Mouse (Mus musculus): ENCODE measurements around the gene Enoph1. TPM values are rescaled to one million over a fixed set of nuclear protein-coding genes. Genes with fewer than 3 reads are reported as not detected.

Enoph1 gene
- 57.6 and 58.3 TPM in 2 replicates for polyA plus RNA-seq (2015; fragmentation: Nextera tagmentation; extraction: Ambion mirVana)

DNA sequence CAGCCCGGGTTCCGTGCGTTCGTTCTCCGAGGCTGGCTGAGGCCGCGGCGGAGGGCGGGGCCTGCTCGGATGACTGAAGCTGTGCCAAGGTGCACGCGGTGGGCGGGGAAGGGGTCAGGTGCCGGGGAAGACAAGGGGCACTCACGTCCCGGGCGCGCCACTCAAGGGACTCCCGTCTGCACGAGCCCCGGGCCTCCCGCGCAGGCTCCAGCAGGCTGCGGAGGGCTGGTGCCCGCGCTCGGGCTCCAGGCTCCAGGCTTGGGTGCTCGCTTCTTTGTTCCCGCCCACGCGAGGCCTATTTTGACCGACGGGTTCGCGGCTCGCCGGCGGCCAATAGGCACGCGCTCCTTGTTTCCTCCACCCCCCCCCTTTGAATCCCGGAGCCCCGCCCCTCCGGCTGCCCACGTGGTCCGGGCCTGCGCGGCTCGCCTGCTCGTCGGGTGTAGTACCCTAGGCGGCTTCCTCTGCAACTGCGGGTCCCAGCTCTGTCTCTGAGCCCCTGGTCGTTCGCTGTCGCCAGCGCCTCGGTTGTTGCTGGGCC, at the start of gene Enoph1, which contains the start of gene Hnrnpdl:
Gene Enoph1 (plus strand): TSS at position 384 of the 541 bp plus-strand sequence.
Gene Hnrnpdl (minus strand): TSS at position 63 of the 541 bp plus-strand sequence.
- Histone ChIP-seq H3K27me3 (no peaks in the 10 kb centered on the region), H3K4me3 (peak within 1 kb of the TSS; percentile 87), H3K4me2 (replicated peaks) (peak within 1 kb of the TSS; percentile 74), H3K9ac (replicated peaks) (peak within 1 kb of the TSS; percentile 98), H3K9me3 (no peaks in the 10 kb centered on the region), H3K27ac (replicated peaks) (peak within 1 kb of the TSS; percentile 99), H3K36me3 (peaks cover 7% of the 10 kb centered on the region), H3K4me1 (peaks cover 61% of the 10 kb centered on the region)
- ATAC-seq (replicated peaks) = peak; percentile 89
- WGBS = under 1% methylated on average over 55 of the region's 57 CpGs

DNA sequence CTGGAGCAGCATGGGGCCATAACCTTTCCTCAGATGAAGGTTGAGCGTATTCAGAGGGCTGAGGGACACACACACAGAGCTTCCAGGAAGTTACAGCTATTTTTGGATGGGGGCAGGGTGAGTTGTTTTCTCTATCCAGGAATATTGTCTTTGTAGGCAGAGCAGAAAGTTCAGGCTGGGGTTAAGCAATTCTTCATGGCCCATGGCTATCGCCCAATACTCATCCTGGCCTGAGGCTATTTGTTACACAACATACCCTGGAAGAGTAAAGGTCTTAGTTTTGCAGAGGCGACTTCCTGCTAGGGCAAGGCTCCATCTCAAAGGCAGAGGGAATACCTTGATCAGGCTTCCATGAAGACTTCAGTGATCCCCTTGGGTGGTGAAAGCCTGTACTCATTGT, 45.6 kb upstream of the Enoph1 start:
- ATAC-seq (replicated peaks) = no peak

DNA sequence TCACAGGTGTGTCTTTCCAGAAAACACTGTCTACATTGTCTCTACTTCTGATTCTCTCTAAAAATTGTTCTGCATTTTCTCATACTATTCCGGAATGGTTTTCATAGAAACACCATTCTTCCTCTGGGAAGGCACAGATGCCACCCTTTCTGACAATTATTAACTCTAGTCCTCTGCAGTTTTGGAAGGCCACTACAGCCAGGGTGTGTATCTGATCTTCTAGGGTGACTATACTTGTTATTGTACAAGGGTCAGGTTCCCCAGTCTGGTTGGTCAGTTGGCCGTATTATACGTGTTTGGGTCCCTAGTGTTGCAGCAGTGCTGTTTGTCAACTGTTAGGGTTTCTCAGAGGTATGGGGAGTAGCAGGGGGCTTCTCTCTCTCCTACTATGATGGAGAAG, 45.1 kb upstream of the Enoph1 start:
- no peaks in the 10 kb centered on the region for H3K9me3 ChIP-seq
- no peak overlapping the region for H3K9ac ChIP-seq (replicated peaks)
- no peak overlapping the region for H3K4me2 ChIP-seq (replicated peaks)
- WGBS = 98% methylated on average over 3 of the region's 3 CpGs
- H3K36me3 ChIP-seq = no peaks in the 10 kb centered on the region
- no peak for ATAC-seq (replicated peaks)
- H3K4me3 ChIP-seq = no peak overlapping the region
- no peaks in the 10 kb centered on the region for H3K27me3 ChIP-seq
- H3K4me1 ChIP-seq = no peaks in the 10 kb centered on the region
- no peak overlapping the region for H3K27ac ChIP-seq (replicated peaks)

More for the DNA sequence above, 45.6 kb upstream of the Enoph1 start:
- Histone ChIP-seq H3K9ac (replicated peaks) (no peak overlapping the region), H3K4me1 (no peaks in the 10 kb centered on the region), H3K4me3 (no peak overlapping the region), H3K27ac (replicated peaks) (no peak overlapping the region), H3K9me3 (no peaks in the 10 kb centered on the region), H3K27me3 (no peaks in the 10 kb centered on the region), H3K36me3 (no peaks in the 10 kb centered on the region), H3K4me2 (replicated peaks) (no peak overlapping the region)
- 89% methylated on average over 3 of the region's 3 CpGs for WGBS

DNA sequence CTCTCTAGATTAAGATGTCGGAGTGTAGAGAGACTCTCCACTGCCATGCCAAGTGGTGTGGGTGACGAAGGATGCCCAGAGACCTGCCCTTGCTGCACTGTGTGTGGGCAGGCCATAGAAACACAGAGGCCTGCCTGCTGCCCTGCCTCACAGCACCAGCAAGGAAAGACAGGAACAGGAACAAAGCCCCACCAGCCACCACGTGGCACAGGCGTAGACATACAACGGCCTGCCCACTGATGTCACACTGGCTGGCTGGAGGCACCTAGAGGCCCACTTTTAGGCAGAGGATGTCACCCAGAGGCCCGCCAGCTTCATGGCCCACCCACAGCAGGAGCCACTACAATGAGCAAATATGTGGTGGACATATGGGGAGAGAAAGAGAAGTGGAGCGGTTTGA, 39.7 kb upstream of the Enoph1 start:
- Histone ChIP-seq H3K4me1 (no peaks in the 10 kb centered on the region), H3K4me3 (no peak overlapping the region), H3K4me2 (replicated peaks) (no peak overlapping the region), H3K36me3 (no peaks in the 10 kb centered on the region), H3K27ac (replicated peaks) (no peak overlapping the region), H3K9ac (replicated peaks) (no peak overlapping the region), H3K27me3 (no peaks in the 10 kb centered on the region), H3K9me3 (no peaks in the 10 kb centered on the region)
- ATAC-seq (replicated peaks) = no peak
- WGBS = 77% methylated on average over 7 of the region's 7 CpGs

DNA sequence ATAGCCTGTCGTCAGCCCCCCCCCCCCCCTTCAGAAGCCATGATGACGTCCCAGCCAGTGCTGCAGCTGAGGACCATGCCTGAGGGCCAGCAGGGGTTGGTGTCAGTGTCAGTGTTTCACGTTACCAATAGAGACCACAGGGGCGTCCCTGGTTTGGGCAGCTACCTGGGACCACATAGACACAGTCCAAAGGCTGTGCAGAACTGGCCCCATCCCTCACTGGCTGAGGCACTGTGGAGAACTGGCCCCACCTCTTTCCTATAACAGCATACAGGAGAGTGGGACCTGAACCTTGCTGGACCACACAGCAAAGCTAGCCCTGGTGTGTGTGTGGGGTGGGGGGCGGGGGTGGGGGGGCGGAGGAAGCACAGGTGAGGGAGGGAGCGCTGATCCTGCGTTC, 39.3 kb upstream of the Enoph1 start:
- no peak for ATAC-seq (replicated peaks)
- H3K27ac ChIP-seq (replicated peaks) = no peak overlapping the region
- no peak overlapping the region for H3K4me3 ChIP-seq
- no peak overlapping the region for H3K9ac ChIP-seq (replicated peaks)
- no peaks in the 10 kb centered on the region for H3K4me1 ChIP-seq
- H3K36me3 ChIP-seq = no peaks in the 10 kb centered on the region
- WGBS = 52% methylated on average over 8 of the region's 8 CpGs
- no peaks in the 10 kb centered on the region for H3K9me3 ChIP-seq
- H3K4me2 ChIP-seq (replicated peaks) = no peak overlapping the region
- H3K27me3 ChIP-seq = no peaks in the 10 kb centered on the region

DNA sequence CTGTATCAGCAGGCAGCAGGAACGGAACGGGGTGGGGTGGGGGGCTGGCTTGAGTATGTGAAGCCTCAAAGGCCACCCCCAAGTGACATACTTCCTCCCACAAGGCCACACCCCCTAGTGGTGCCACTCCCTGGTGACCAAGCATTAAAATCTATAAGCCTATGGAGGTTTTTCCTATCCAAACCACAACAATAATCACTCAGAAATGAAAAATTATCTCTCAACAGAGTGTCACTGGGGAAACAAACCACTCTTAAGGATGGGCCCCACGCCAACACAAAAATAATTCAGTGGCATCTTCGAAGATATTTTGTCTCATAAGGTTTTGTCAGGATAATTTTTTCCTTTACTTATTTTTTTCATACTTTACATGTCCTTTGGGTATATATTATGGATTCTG, 35.9 kb upstream of the Enoph1 start:
- no peaks in the 10 kb centered on the region for H3K4me1 ChIP-seq
- H3K4me3 ChIP-seq = no peak overlapping the region
- no peak for ATAC-seq (replicated peaks)
- no peak overlapping the region for H3K27ac ChIP-seq (replicated peaks)
- no peak overlapping the region for H3K4me2 ChIP-seq (replicated peaks)
- H3K27me3 ChIP-seq = no peaks in the 10 kb centered on the region
- no peaks in the 10 kb centered on the region for H3K9me3 ChIP-seq
- no peak overlapping the region for H3K9ac ChIP-seq (replicated peaks)
- H3K36me3 ChIP-seq = no peaks in the 10 kb centered on the region
- 81% methylated on average over 4 of the region's 4 CpGs for WGBS

DNA sequence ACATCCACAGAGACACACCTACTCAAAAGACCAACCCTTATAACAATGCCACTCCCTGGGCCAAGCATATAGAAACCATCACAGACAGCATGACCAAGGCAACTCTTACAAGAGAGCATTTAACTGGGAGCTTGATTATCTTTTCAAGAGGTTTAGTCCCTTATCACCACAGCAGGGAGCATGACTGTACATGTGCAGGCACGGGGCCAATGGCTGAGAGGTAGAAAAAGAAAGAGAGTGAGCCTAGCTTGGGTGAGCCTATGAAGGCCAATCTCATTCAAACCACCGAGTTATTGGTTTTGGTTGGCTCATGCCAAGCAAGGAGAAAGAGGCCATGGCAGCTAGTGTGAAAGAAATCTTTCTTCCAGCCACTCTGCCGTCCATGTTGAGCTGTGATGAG, 34.4 kb upstream of the Enoph1 start:
- 62% methylated on average over 3 of the region's 3 CpGs for WGBS

DNA sequence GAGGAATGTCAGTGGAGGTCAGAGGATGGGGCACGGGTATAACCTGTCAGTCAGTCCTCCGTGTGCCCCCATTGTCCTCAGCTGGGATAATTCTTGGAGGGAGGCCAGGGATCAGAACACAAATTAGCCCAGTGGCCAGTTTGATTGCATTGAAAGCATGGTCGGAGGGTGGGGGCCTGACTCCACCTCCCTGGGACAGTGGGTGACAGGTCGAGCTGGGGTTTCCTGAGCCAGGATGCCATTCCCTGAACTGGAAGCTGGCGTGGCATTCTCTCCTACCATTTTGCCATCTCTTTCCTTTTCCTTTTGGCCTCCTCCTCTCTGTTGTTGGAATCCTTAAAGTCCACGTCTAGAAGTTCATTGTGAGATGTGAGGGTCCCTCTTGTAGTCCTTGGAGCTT, 33.9 kb upstream of the Enoph1 start:
- Histone ChIP-seq H3K27me3 (no peaks in the 10 kb centered on the region), H3K9me3 (no peaks in the 10 kb centered on the region), H3K4me1 (no peaks in the 10 kb centered on the region), H3K4me2 (replicated peaks) (no peak overlapping the region), H3K4me3 (no peak overlapping the region), H3K27ac (replicated peaks) (no peak overlapping the region), H3K36me3 (no peaks in the 10 kb centered on the region), H3K9ac (replicated peaks) (no peak overlapping the region)
- WGBS = 76% methylated on average over 6 of the region's 6 CpGs
- no peak for ATAC-seq (replicated peaks)

More for the DNA sequence above, 34.4 kb upstream of the Enoph1 start:
- no peak for ATAC-seq (replicated peaks)
- Histone ChIP-seq H3K27me3 (no peaks in the 10 kb centered on the region), H3K9me3 (no peaks in the 10 kb centered on the region), H3K4me3 (no peak overlapping the region), H3K4me1 (no peaks in the 10 kb centered on the region), H3K4me2 (replicated peaks) (no peak overlapping the region), H3K9ac (replicated peaks) (no peak overlapping the region), H3K27ac (replicated peaks) (no peak overlapping the region), H3K36me3 (no peaks in the 10 kb centered on the region)

DNA sequence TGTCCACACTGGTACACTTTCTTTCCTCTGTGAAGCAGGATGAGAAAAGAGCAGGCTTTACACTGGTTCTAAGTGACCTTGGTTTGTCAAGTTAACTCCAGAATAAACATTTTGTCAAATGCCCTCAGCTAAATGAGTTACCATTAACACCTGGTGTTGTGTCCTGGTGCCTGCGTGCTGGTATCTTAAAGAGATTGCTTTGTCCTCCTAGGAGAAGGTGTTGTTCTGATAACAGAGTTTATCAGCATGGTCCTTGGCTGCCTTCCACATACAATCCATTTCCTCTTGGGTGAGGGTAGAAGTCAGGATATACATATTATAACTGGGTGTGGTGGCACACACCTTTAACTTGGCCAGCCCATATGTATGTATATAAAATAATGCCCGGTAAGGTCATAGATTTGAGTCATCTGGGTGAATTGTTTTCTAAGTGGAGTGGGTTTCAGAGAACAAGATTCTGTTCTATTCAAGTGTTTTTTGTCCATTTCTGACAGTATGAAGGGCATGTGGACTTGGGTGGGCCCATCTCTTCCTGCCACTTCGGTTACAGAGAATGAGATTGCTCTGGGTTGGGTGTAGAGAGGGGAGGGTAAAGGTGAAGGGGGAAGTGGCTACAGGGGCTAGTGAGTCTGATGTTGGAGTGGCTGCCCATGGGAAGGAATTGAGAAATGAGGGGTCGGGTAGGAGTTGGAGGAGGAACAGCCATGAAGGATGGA, 33.3 kb upstream of the Enoph1 start:
- 92% methylated on average over 4 of the region's 4 CpGs for WGBS
- Histone ChIP-seq H3K36me3 (no peaks in the 10 kb centered on the region), H3K4me3 (no peak overlapping the region), H3K27me3 (no peaks in the 10 kb centered on the region), H3K27ac (replicated peaks) (no peak overlapping the region), H3K9me3 (no peaks in the 10 kb centered on the region), H3K4me2 (replicated peaks) (no peak overlapping the region), H3K9ac (replicated peaks) (no peak overlapping the region), H3K4me1 (no peaks in the 10 kb centered on the region)
- no peak for ATAC-seq (replicated peaks)

DNA sequence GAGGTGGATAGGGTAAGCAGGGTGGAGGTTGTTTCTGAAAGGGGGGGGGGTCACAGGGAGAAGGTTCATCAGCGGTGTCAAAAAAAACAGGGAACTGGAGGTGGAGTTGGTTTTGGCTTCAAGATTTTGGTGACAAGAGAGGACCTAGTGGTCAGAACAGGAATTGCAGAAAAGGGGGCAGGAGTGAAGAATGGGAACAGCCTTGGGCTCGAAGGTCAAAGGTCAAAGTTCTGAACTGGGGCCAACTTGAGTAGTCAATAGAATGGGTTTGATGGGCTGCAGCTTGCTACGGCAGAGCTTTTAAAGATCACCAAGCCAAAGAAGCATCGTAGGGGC, 32.8 kb upstream of the Enoph1 start:
- no peaks in the 10 kb centered on the region for H3K27me3 ChIP-seq
- no peaks in the 10 kb centered on the region for H3K4me1 ChIP-seq
- 80% methylated on average over 4 of the region's 4 CpGs for WGBS
- H3K4me2 ChIP-seq (replicated peaks) = no peak overlapping the region
- no peak for ATAC-seq (replicated peaks)
- H3K4me3 ChIP-seq = no peak overlapping the region
- H3K36me3 ChIP-seq = no peaks in the 10 kb centered on the region
- H3K9me3 ChIP-seq = no peaks in the 10 kb centered on the region
- H3K9ac ChIP-seq (replicated peaks) = no peak overlapping the region
- H3K27ac ChIP-seq (replicated peaks) = no peak overlapping the region

DNA sequence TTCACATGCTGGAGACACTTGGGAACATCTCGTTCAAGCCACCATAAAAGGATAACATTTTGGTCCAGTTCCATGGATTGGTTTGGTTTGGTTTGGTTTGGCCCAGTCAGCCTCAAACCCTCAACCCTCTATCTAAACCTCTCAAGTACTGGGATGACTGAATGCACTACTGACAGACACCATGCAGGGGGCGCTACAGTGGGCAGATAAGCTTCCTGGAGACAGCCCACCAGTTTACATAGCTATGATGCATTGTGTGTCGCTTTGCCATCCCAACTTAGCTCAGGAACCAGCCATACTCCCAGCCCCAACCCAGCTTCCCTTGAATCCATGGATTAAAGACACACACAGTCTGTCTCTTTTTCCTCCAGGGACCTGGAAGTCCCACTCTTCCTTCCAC, 31.3 kb upstream of the Enoph1 start:
- Histone ChIP-seq H3K27me3 (no peaks in the 10 kb centered on the region), H3K9me3 (no peaks in the 10 kb centered on the region), H3K36me3 (no peaks in the 10 kb centered on the region), H3K4me2 (replicated peaks) (no peak overlapping the region), H3K4me1 (no peaks in the 10 kb centered on the region), H3K9ac (replicated peaks) (no peak overlapping the region), H3K4me3 (no peak overlapping the region), H3K27ac (replicated peaks) (no peak overlapping the region)
- no peak for ATAC-seq (replicated peaks)
- WGBS = 54% methylated on average over 3 of the region's 3 CpGs

DNA sequence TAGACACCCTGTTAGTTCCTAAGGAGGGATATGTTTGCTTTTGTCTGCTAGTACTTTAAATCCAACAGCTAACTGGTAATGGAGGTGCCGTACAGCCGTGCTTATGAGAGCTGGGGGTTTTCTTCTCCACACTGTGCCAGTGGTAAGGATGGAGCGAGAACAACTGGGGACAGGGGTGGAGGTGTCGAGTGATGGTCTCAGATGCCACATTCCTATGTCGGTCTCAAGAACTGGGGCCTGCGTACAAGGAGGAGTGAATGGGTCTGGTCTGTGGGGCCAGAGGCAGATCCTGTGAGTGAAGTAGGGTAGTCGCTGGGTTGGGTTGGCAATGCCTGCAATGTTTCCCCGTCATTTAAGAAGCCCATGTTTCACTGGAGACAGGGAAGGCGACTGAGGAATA, 27.2 kb upstream of the Enoph1 start:
- no peak overlapping the region for H3K4me3 ChIP-seq
- no peaks in the 10 kb centered on the region for H3K27me3 ChIP-seq
- 92% methylated on average over 9 of the region's 9 CpGs for WGBS
- no peaks in the 10 kb centered on the region for H3K36me3 ChIP-seq
- H3K4me2 ChIP-seq (replicated peaks) = no peak overlapping the region
- no peak overlapping the region for H3K27ac ChIP-seq (replicated peaks)
- no peaks in the 10 kb centered on the region for H3K9me3 ChIP-seq
- H3K9ac ChIP-seq (replicated peaks) = no peak overlapping the region
- H3K4me1 ChIP-seq = no peaks in the 10 kb centered on the region
- no peak for ATAC-seq (replicated peaks)

DNA sequence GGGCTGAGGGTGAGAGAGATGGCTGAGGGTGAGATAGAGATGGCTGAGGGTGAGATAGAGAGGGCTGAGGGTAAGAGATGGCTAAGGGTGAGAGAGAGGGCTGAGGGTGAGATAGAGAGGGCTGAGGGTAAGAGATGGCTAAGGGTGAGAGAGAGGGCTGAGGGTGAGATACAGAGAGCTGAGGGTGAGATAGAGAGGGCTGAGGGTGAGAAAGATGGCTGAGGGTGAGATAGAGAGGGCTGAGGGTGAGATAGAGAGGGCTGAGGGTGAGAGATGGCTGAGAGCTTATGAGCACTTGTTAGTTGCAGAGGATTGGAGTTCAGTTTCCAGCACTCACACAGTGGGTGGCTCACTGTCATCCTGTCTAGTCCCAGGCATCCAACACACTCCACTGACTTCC, 19.7 kb upstream of the Enoph1 start:
- Histone ChIP-seq H3K4me3 (no peak overlapping the region), H3K36me3 (no peaks in the 10 kb centered on the region), H3K4me1 (no peaks in the 10 kb centered on the region), H3K27ac (replicated peaks) (no peak overlapping the region), H3K9ac (replicated peaks) (no peak overlapping the region), H3K9me3 (no peaks in the 10 kb centered on the region), H3K27me3 (no peaks in the 10 kb centered on the region), H3K4me2 (replicated peaks) (no peak overlapping the region)
- no peak for ATAC-seq (replicated peaks)
